Mouse (Mus musculus) c-Kit-negative CD71-positive TER-119-positive erythroid progenitor cells, embryonic 14.5 days (primary cell): ENCODE results near the gene Wbp1l.

ENCODE experiments used
- DNase-seq: peaks from one replicate; pipeline ENCODE4 v3.0.0-alpha.2; 2013; ENCODE audit warnings: low read depth, low spot score

Gene Wbp1l

DNA sequence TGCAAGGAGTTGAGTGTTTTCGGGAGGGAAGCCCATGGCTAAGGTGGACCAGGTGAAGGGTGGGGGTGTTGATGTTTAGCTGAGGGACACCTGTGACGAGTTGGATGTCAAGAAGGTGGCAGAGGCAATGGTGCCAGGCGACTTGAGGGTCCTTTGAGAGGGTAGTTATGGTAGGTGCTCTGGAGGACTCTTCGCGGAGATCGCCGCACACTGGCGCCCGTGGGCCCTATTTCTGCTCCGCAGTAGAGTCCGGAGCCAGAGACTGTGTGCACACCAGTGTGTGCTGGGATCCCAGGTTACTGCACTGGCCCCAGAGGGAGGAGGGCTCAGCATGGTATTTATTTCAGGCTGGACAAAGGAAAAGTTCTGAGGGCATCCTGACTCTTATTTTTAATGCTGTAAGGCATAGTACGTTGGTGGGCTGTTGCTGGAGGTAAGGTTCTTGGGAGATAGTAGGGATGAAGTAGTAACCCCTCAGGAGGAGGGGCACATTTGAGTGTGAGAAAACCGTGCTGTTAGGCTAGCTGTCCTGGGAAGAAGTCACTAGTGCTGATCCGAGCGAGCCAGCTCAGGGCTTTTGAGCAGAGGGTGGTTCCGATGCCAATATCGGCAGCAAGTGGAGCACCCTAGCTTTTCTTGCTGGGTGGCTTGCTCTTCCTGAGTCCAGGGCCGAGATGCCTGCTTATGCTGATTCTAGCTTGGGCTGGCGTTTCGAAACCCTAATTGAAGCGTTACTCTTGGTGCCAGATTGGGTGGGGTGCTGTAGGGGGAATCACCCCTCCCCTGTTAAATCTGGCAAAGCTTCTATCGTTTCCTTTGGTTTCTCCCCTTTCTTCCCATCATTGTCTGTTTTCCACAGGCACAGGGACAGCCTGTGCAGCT is 732 bp downstream of the Wbp1l start:
- DNase-seq, result peak; percentile 9

GRCm38 (mm10) chr19:46600371-46600770 is 1.5 kb downstream of the Wbp1l start:
- DNase-seq, result no peak

- no peak for DNase-seq
Measured at GRCm38 (mm10) chr19:46601491-46601890, 2.6 kb downstream of the Wbp1l start.

DNA sequence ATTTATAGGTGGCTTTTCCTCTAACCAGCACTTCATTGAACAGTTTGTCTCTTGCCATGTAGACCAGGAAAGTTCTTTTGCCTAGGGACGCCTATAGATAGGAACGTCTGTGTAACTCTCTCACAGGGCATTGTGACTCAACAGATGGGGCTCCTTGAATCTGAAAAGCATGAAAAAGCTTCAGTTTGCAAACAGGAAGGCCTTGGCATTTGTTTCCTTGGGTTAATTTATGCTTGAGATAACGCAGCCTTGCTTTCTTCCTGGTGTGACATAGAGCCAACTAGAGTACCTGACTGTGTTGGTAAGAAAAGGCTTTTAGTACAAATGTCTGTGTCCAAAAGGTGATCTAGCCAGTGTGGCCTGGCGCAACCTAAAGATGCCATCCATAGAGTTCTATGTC is 3.5 kb downstream of the Wbp1l start:
- no peak for DNase-seq

- DNase-seq, result no peak
Measured at GRCm38 (mm10) chr19:46606718-46607117, 7.8 kb downstream of the Wbp1l start.

- no peak for DNase-seq
Measured at GRCm38 (mm10) chr19:46607424-46607823, 8.5 kb downstream of the Wbp1l start.

DNA sequence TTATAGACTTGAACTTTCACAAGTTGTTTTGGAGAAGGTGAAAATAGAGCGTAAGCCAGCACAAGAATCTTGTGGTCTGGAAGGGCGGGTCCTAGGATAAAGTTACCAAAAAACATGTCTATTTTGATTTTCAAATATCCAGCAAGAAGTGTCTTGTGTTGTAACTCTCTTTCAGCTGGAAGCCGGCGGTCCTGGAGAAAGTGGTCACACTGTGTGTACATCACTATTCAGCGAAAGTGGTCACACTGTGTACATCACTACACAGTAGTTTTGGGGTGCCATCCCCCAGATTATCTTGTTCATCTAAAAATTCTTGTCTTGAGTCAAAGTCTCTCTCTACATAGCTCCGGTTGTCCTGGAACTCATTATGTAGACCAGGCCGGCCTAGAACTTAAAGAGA is 9.3 kb downstream of the Wbp1l start:
- no peak for DNase-seq

DNA sequence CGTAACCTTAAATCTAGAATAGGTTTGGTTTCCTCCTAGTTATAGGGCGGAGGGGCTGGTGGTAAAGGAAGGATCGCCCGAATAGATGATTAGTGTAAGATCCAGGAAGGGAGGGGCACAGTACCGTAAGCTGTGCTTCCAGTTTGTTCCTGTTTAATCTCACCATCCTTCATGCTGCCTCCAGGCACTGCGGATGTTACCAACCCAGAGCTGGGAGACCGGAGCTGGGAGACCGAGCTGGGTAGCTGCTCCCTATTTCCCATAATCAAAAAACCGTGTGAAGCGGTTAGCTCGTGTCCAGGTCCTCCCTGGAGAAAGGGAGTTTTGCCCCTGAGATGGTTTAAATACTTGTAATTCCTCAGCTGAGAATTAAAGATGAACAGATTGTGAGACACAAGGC is 17.5 kb downstream of the Wbp1l start:
- DNase-seq, result no peak

- no peak for DNase-seq
Measured at GRCm38 (mm10) chr19:46617361-46617760, 18.5 kb downstream of the Wbp1l start.

DNA sequence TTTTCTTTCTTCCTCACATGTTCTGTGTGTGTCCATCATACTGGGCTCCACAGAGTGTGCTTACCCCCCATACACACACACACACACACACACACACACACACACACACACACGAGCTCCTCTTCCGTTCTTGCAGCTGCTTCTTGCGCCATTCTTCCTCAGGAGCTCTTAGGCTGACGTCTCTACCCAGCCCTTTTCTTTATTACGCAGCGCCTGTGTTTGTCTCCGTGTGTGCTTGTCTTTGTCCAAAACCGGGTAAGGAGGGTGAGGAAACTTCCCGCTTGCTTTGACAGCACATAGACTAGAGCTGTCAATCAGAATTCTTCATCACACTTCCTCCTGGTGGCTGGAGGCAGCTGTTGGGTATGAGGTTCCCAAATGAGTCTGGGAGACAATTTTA is 19.4 kb downstream of the Wbp1l start:
- DNase-seq, result no peak

DNA sequence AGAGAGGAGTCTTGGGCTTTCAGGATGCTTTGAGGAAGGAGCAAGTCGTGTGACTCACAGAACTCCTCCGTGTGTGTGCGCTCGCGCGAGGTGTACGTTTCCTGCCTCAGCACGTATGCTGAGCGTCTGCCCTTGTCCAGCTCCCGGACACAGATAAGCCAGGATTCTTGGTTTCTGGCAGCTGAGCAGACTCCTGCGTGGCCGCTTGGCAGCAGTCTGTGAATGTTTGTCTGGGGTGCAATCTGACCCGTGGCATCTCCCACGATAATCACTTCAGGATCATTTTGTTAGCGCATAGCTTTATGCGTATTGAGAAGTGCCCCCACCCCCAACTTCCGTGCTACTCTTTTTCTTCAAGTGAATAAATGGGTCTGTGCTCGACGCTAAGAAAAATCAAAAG is 20.1 kb downstream of the Wbp1l start:
- no peak for DNase-seq

GRCm38 (mm10) chr19:46619518-46619917 is 20.6 kb downstream of the Wbp1l start:
- no peak for DNase-seq

- no peak for DNase-seq
Measured at GRCm38 (mm10) chr19:46620016-46620808, 21.3 kb downstream of the Wbp1l start.

GRCm38 (mm10) chr19:46621236-46622183 is 22.6 kb downstream of the Wbp1l start:
- DNase-seq, result no peak

DNA sequence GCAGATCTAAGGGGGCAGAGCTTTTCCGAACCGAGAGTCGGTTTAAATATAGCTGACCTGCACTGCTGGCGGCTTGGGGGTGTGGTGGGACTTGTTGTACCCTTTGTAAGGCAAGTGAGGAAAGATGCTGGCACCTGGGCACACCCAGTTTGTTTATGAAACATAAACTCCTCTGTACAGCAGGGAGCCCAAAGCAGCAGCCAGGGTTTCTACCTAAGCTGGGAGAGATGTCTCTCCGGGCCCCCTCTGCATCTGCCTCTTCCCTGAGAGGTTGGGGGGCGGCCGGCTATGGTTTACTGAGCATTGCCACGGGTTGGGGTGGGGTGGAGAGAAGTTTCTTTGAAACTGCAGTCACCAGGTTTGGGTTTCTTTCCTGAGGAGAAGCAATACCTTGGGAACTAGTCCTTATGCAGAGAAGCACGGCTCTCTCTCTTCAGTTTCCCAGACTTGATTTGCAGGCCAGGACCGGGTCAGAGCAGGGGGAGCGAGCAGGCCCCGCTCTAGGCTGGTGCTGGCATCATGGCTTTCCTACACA is 23.8 kb downstream of the Wbp1l start:
- DNase-seq, result no peak

GRCm38 (mm10) chr19:46623194-46623667 is 24.3 kb downstream of the Wbp1l start:
- DNase-seq, result no peak

- DNase-seq, result no peak
Measured at GRCm38 (mm10) chr19:46623790-46624772, 25.2 kb downstream of the Wbp1l start.

DNA sequence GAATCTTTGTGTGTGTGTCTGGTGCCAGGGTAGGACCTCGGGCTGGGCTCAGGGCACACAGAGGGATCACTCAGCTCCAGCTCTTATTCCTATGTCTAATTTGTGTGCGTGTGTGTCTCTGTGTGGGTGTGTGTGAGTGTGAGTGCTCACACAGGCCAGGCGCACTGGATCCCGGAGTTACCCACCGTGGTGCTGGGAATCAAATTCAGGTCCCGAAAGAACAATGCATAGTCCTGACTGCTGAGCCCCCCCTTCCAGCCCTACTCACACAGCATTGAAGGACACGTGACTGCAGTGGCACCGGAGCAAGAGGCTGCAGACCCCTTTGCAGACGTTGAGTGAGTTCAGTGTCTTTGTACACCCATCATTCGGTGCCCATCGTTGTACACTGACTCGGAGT is 26.1 kb downstream of the Wbp1l start:
- no peak for DNase-seq

GRCm38 (mm10) chr19:46625519-46625918 is 26.6 kb downstream of the Wbp1l start:
- DNase-seq, result no peak

DNA sequence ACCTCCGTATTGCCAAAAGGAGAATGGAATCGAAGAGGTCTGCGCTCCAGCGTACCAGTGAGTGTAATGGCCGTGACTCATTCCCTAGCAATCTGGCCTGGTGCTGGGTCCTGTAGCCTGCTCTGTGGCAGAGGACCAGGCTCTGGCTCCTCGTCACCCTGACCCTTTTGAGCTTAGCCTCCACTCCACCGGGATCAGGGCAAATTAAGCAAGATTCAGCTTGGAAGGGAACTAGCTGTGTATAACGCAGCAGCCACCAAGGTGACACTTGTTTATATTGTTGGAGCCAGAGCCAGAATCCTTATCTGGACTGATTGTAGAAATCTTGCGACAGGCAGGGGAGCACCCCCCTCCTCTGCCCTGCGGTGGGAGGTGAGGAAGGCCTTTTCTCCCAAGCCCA is 29.5 kb downstream of the Wbp1l start:
- no peak for DNase-seq
